Mouse (Mus musculus): Measurements from ENCODE around the gene Cd247. TPM values are rescaled to one million over a fixed set of nuclear protein-coding genes. Genes with fewer than 3 reads are reported as not detected.

The Cd247 gene
- polyA plus RNA-seq, 1 experiment from 2014 or later, result 0.88 TPM

DNA sequence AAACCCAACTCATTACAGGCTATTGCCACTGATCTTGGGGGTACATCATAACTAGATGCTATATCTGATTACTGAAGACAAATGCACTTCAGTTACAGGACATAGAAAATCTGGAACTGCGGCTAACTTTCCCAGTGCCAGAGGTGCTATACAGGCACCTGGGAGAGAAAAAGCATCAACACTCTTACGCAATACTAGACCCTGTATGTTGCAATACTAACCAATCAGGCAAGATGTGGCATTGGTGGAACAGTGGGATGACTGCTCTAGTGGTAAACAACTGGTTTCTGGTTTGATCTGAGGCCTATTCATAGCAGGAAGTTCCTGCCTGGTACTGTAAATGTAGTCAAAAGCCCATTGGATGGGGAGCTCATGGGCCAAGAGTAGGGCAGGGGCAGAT, 90.3 kb downstream of the Cd247 start:
- H3K9me3 ChIP-seq (ENCODE audit: control insufficient read depth, low read length), result no peaks in the 10 kb centered on the region
- H3K9ac ChIP-seq (ENCODE audit: low read depth, low read length), result no peak overlapping the region
- WGBS, result 97% methylated on average over 2 of the region's 2 CpGs
- ATAC-seq (ENCODE audit: low FRiP score, low TSS enrichment), result no peak
- no peaks in the 10 kb centered on the region for H3K27me3 ChIP-seq (ENCODE audit: control insufficient read depth, insufficient read depth, low read length)
- H3K4me3 ChIP-seq (ENCODE audit: low read length), result no peak overlapping the region
- H3K4me1 ChIP-seq (ENCODE audit: control insufficient read depth, insufficient read depth, low read length), result no peaks in the 10 kb centered on the region
- H3K27ac ChIP-seq (ENCODE audit: low read depth, low read length), result no peak overlapping the region
- H3K36me3 ChIP-seq (ENCODE audit: control insufficient read depth, insufficient read depth, low read length), result peaks cover 28% of the 10 kb centered on the region
- no peak overlapping the region for H3K4me2 ChIP-seq (replicated peaks; ENCODE audit: low read depth, low read length)

- peaks cover 20% of the 10 kb centered on the region; the same call in 1 of the 2 replicates for H3K36me3 ChIP-seq (ENCODE audit: control insufficient read depth, insufficient read depth, low read length)
- no peaks in the 10 kb centered on the region for H3K27me3 ChIP-seq (ENCODE audit: control insufficient read depth, insufficient read depth, low read length)
- 84% methylated on average over 8 of the region's 8 CpGs for WGBS
- no peaks in the 10 kb centered on the region for H3K4me1 ChIP-seq (ENCODE audit: control insufficient read depth, insufficient read depth, low read length)
- H3K9ac ChIP-seq (ENCODE audit: low read depth, low read length), result no peak overlapping the region
- no peaks in the 10 kb centered on the region for H3K9me3 ChIP-seq (ENCODE audit: control insufficient read depth, low read length)
- H3K27ac ChIP-seq (ENCODE audit: low read depth, low read length), result no peak overlapping the region
- ATAC-seq (ENCODE audit: low FRiP score, low TSS enrichment), result no peak
- H3K4me2 ChIP-seq (replicated peaks; ENCODE audit: low read depth, low read length), result no peak overlapping the region
- no peak overlapping the region for H3K4me3 ChIP-seq (ENCODE audit: low read length)
These were observed 93.8 kb downstream of the Cd247 start for GRCm38 (mm10) chr1:165882146-165882900.

- no peaks in the 10 kb centered on the region for H3K27me3 ChIP-seq (ENCODE audit: control insufficient read depth, insufficient read depth, low read length)
- ATAC-seq (ENCODE audit: low FRiP score, low TSS enrichment), result no peak
- peaks cover 46% of the 10 kb centered on the region; the same call in 1 of the 2 replicates for H3K36me3 ChIP-seq (ENCODE audit: control insufficient read depth, insufficient read depth, low read length)
- no peaks in the 10 kb centered on the region for H3K4me1 ChIP-seq (ENCODE audit: control insufficient read depth, insufficient read depth, low read length)
- H3K4me3 ChIP-seq (ENCODE audit: low read length), result no peak overlapping the region
- H3K9ac ChIP-seq (ENCODE audit: low read depth, low read length), result no peak overlapping the region
- H3K9me3 ChIP-seq (ENCODE audit: control insufficient read depth, low read length), result no peaks in the 10 kb centered on the region
- no peak overlapping the region for H3K27ac ChIP-seq (ENCODE audit: low read depth, low read length)
- H3K4me2 ChIP-seq (replicated peaks; ENCODE audit: low read depth, low read length), result no peak overlapping the region
- WGBS, result 92% methylated on average over 2 of the region's 2 CpGs
These were observed 103.2 kb downstream of the Cd247 start for GRCm38 (mm10) chr1:165891686-165892085.

- Histone ChIP-seq H3K9ac (ENCODE audit: low read depth, low read length) (no peak overlapping the region), H3K9me3 (ENCODE audit: control insufficient read depth, low read length) (no peaks in the 10 kb centered on the region), H3K27ac (ENCODE audit: low read depth, low read length) (no peak overlapping the region), H3K4me2 (replicated peaks; ENCODE audit: low read depth, low read length) (no peak overlapping the region), H3K36me3 (ENCODE audit: control insufficient read depth, insufficient read depth, low read length) (peaks cover 20% of the 10 kb centered on the region; the same call in 1 of the 2 replicates), H3K27me3 (ENCODE audit: control insufficient read depth, insufficient read depth, low read length) (no peaks in the 10 kb centered on the region), H3K4me1 (ENCODE audit: control insufficient read depth, insufficient read depth, low read length) (no peaks in the 10 kb centered on the region), H3K4me3 (ENCODE audit: low read length) (no peak overlapping the region)
- no peak for ATAC-seq (ENCODE audit: low FRiP score, low TSS enrichment)
- 95% methylated on average over 1 of the region's 1 CpGs for WGBS
These were observed 115.1 kb downstream of the Cd247 start for GRCm38 (mm10) chr1:165903596-165903995.

- ATAC-seq (ENCODE audit: low FRiP score, low TSS enrichment), result no peak
- Histone ChIP-seq H3K4me2 (replicated peaks; ENCODE audit: low read depth, low read length) (no peak overlapping the region), H3K27ac (ENCODE audit: low read depth, low read length) (no peak overlapping the region), H3K9me3 (ENCODE audit: control insufficient read depth, low read length) (no peaks in the 10 kb centered on the region), H3K36me3 (ENCODE audit: control insufficient read depth, insufficient read depth, low read length) (peaks cover 29% of the 10 kb centered on the region; the same call in 1 of the 2 replicates), H3K4me3 (ENCODE audit: low read length) (no peak overlapping the region), H3K4me1 (ENCODE audit: control insufficient read depth, insufficient read depth, low read length) (no peaks in the 10 kb centered on the region), H3K9ac (ENCODE audit: low read depth, low read length) (no peak overlapping the region), H3K27me3 (ENCODE audit: control insufficient read depth, insufficient read depth, low read length) (no peaks in the 10 kb centered on the region)
- WGBS, result 93% methylated on average over 2 of the region's 2 CpGs
These were observed 119.7 kb downstream of the Cd247 start for GRCm38 (mm10) chr1:165908153-165908552.

DNA sequence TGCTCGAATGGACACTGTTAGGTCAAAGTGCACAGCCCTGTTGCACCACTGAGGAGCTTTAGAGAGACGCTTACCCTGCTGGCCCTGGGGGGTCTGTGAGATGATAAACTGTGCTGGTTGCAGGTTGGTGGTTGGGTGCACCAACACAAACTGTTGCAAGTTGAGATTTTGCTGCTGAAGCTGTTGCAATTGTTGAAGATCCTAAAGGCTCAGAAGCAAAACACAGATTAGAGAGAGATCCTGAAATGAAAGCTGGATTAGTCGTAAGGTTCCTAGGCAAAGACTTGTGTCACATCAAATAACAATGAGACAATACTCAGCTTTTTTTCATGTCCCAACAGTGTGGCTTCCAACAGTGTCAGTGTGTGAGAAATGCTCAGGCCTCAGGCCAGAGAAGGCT, 120.3 kb downstream of the Cd247 start:
- H3K36me3 ChIP-seq (ENCODE audit: control insufficient read depth, insufficient read depth, low read length), result peaks cover 29% of the 10 kb centered on the region; the same call in 1 of the 2 replicates
- H3K27me3 ChIP-seq (ENCODE audit: control insufficient read depth, insufficient read depth, low read length), result no peaks in the 10 kb centered on the region
- ATAC-seq (ENCODE audit: low FRiP score, low TSS enrichment), result no peak
- WGBS, result 75% methylated on average over 3 of the region's 3 CpGs
- no peaks in the 10 kb centered on the region for H3K4me1 ChIP-seq (ENCODE audit: control insufficient read depth, insufficient read depth, low read length)
- no peak overlapping the region for H3K9ac ChIP-seq (ENCODE audit: low read depth, low read length)
- H3K27ac ChIP-seq (ENCODE audit: low read depth, low read length), result no peak overlapping the region
- H3K9me3 ChIP-seq (ENCODE audit: control insufficient read depth, low read length), result no peaks in the 10 kb centered on the region
- H3K4me2 ChIP-seq (replicated peaks; ENCODE audit: low read depth, low read length), result no peak overlapping the region
- H3K4me3 ChIP-seq (ENCODE audit: low read length), result no peak overlapping the region

DNA sequence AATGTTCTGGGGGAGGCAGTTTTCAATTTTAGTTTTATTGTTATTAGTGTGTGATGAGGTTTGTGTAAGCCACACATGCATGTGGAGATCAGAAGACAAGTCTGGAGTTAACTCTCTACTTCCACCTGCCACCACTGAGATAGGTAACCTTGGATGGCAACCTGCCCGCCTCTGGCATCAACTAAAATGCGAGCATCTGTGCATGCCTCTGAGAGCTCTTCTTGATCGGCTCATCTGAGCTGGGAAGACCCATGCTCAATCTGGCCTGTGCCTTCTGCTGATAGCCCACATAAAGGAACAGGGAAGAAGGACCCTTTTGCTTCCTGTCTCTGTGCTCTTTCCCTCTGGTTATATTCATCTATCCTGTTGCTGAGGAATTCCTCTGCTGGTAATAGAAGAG, 121.0 kb downstream of the Cd247 start:
- no peaks in the 10 kb centered on the region for H3K4me1 ChIP-seq (ENCODE audit: control insufficient read depth, insufficient read depth, low read length)
- H3K9ac ChIP-seq (ENCODE audit: low read depth, low read length), result no peak overlapping the region
- no peak overlapping the region for H3K4me2 ChIP-seq (replicated peaks; ENCODE audit: low read depth, low read length)
- no peak overlapping the region for H3K4me3 ChIP-seq (ENCODE audit: low read length)
- no peak overlapping the region for H3K27ac ChIP-seq (ENCODE audit: low read depth, low read length)
- no peaks in the 10 kb centered on the region for H3K27me3 ChIP-seq (ENCODE audit: control insufficient read depth, insufficient read depth, low read length)
- ATAC-seq (ENCODE audit: low FRiP score, low TSS enrichment), result no peak
- H3K36me3 ChIP-seq (ENCODE audit: control insufficient read depth, insufficient read depth, low read length), result peaks cover 29% of the 10 kb centered on the region; the same call in 1 of the 2 replicates
- WGBS, result 86% methylated on average over 3 of the region's 3 CpGs
- no peaks in the 10 kb centered on the region for H3K9me3 ChIP-seq (ENCODE audit: control insufficient read depth, low read length)

- no peaks in the 10 kb centered on the region for H3K9me3 ChIP-seq (ENCODE audit: control insufficient read depth, low read length)
- no peak overlapping the region for H3K4me2 ChIP-seq (replicated peaks; ENCODE audit: low read depth, low read length)
- WGBS, result 88% methylated on average over 2 of the region's 2 CpGs
- H3K4me3 ChIP-seq (ENCODE audit: low read length), result no peak overlapping the region
- no peaks in the 10 kb centered on the region for H3K4me1 ChIP-seq (ENCODE audit: control insufficient read depth, insufficient read depth, low read length)
- H3K27ac ChIP-seq (ENCODE audit: low read depth, low read length), result no peak overlapping the region
- H3K9ac ChIP-seq (ENCODE audit: low read depth, low read length), result no peak overlapping the region
- H3K27me3 ChIP-seq (ENCODE audit: control insufficient read depth, insufficient read depth, low read length), result no peaks in the 10 kb centered on the region
- H3K36me3 ChIP-seq (ENCODE audit: control insufficient read depth, insufficient read depth, low read length), result peaks cover 15% of the 10 kb centered on the region; the same call in 1 of the 2 replicates
- ATAC-seq (ENCODE audit: low FRiP score, low TSS enrichment), result no peak
These were observed 125.4 kb downstream of the Cd247 start for GRCm38 (mm10) chr1:165913720-165914415.

DNA sequence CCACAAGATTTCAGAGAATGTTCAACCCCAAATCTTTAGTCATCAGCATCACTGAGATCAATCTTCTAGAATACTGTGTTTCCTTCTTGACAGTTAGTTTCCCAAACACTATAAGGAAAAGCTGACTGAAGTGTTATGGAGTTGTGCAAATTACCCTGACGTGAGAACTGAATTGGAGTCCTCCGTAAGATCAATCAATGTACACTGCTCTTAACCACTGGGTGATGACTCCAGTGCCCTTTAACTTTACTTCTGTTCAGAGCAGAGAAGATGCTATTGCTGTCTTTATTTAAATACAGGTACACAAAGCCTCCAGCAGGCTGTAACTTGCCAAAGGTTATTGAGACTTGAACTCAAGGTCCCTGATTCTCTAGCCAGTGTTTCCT, 125.9 kb downstream of the Cd247 start:
- Histone ChIP-seq H3K27me3 (ENCODE audit: control insufficient read depth, insufficient read depth, low read length) (no peaks in the 10 kb centered on the region), H3K4me1 (ENCODE audit: control insufficient read depth, insufficient read depth, low read length) (no peaks in the 10 kb centered on the region), H3K27ac (ENCODE audit: low read depth, low read length) (no peak overlapping the region), H3K36me3 (ENCODE audit: control insufficient read depth, insufficient read depth, low read length) (peaks cover 12% of the 10 kb centered on the region; the same call in 1 of the 2 replicates), H3K4me2 (replicated peaks; ENCODE audit: low read depth, low read length) (no peak overlapping the region), H3K9me3 (ENCODE audit: control insufficient read depth, low read length) (no peaks in the 10 kb centered on the region), H3K4me3 (ENCODE audit: low read length) (no peak overlapping the region), H3K9ac (ENCODE audit: low read depth, low read length) (no peak overlapping the region)
- ATAC-seq (ENCODE audit: low FRiP score, low TSS enrichment), result no peak
- 72% methylated on average over 2 of the region's 2 CpGs for WGBS
